Mouse (Mus musculus): ENCODE results near the gene Prpf40a.

GRCm38 (mm10) chr2:53199203-53199602 lies 8.1 kb upstream of the Prpf40a start:
- no peak for TF ChIP-seq CTCF (IDR thresholded peaks at IDR 0.05; ENCODE audit: extremely low read depth, insufficient read length, insufficient replicate concordance, low read depth, low read length)
- no peak for TF ChIP-seq POLR2A (IDR thresholded peaks at IDR 0.05; ENCODE audit: low read depth, low read length)

Data from small intestine, adult 2 months (tissue).